Mouse (Mus musculus) midbrain, postnatal 0 days (tissue): ENCODE measurements around the gene Wwox. TPM values are rescaled to one million over a fixed set of nuclear protein-coding genes. Genes with fewer than 3 reads are reported as not detected.

Experiments
- ATAC-seq: fragments of 200-750 bp; cut with Nextera tagmentation; 2 replicates; pipeline ENCODE4 v1.8.0; 2017; ENCODE audit warnings: moderate number of reproducible peaks, mild to moderate bottlenecking, moderate TSS enrichment, moderate library complexity; ENCODE audit not compliant: low FRiP score
- DNase-seq: peaks from one replicate; pipeline ENCODE4 v3.0.0-alpha.2; 2015; ENCODE audit warnings: low spot score
- H3K27ac ChIP-seq: fragments of 300-500 bp; sonication (generic); 2 replicates; pipeline ENCODE4 v1.5.1; 2014; ENCODE audit warnings: low read depth, mild to moderate bottlenecking, low read length, mixed read lengths
- H3K27me3 ChIP-seq: fragments of 300-500 bp; sonication (generic); 2 replicates; pipeline ENCODE4 v1.6.1; 2014; ENCODE audit warnings: low read length, control low read depth, mixed read lengths; ENCODE audit not compliant: insufficient read depth
- H3K36me3 ChIP-seq: fragments of 300-500 bp; sonication (generic); 2 replicates; pipeline ENCODE4 v1.6.1; 2014; ENCODE audit warnings: low read length, control low read depth, mixed read lengths; ENCODE audit not compliant: insufficient read depth
- H3K4me1 ChIP-seq: fragments of 300-500 bp; sonication (generic); 2 replicates; pipeline ENCODE4 v1.6.1; 2014; ENCODE audit warnings: mild to moderate bottlenecking, control low read depth, antibody characterized with exemption, low read length, mixed read lengths; ENCODE audit not compliant: insufficient read depth
- H3K4me2 ChIP-seq: fragments of 300-500 bp; sonication (generic); 2 replicates; pipeline ENCODE4 v1.6.1; 2014; ENCODE audit warnings: low read depth, mild to moderate bottlenecking, low read length, mixed read lengths; ENCODE audit not compliant: poor library complexity, severe bottlenecking
- H3K4me3 ChIP-seq: fragments of 300-500 bp; sonication (generic); 2 replicates; pipeline ENCODE4 v1.5.1; 2014; ENCODE audit warnings: low read depth, mild to moderate bottlenecking, low read length, moderate library complexity
- H3K9ac ChIP-seq: fragments of 300-500 bp; sonication (generic); replicated peaks from 2 replicates; pipeline ENCODE4 v1.6.1; 2014; ENCODE audit warnings: mild to moderate bottlenecking, low read length, moderate library complexity, mixed read lengths; ENCODE audit not compliant: poor library complexity, severe bottlenecking
- H3K9me3 ChIP-seq: fragments of 300-500 bp; sonication (generic); 2 replicates; pipeline ENCODE4 v1.6.1; 2016; ENCODE audit warnings: low read length, control low read depth
- CTCF ChIP-seq: IDR thresholded peaks from 2 replicates; pipeline ENCODE4 v1.5.1; 2016; ENCODE audit warnings: antibody characterized with exemption, mild to moderate bottlenecking
- WGBS: fragments of 180-500 bp; shearing (Covaris S2); extraction: QIAGEN DNeasy Blood & Tissue Kit; methylation state at CpG from one replicate; pipeline ENCODE4 v1.1.7; 2014; 5-methylcytosine and 5-hydroxymethylcytosine counted together
- polyA plus RNA-seq: library from polyadenylated mRNA; unstranded; fragments of >200 nt; fragmentation: Nextera tagmentation; extraction: Ambion mirVana; gene quantifications from 2 replicates; pipeline ENCODE4 v1.2.1, GENCODE M21; 2015
- total RNA-seq: library from RNA; depleted of rRNA; stranded (reverse); fragments of >200 nt; gene quantifications from 2 replicates; pipeline ENCODE4 v1.2.3, GENCODE M21; 2014

The Wwox gene
- total and polyA plus RNA-seq, 2 experiments from 2014 or later, result 15.4 to 17.2 TPM

- Histone ChIP-seq H3K36me3 (no peaks in the 10 kb centered on the region), H3K4me3 (no peak overlapping the region), H3K27me3 (no peaks in the 10 kb centered on the region), H3K27ac (no peak overlapping the region), H3K4me2 (no peak overlapping the region), H3K9me3 (no peaks in the 10 kb centered on the region), H3K9ac (no peak overlapping the region), H3K4me1 (0 out of 2 replicates have a peak, but pooled peaks cover 3% of the 10 kb centered on the region)
- no peak for TF ChIP-seq CTCF
- 87% methylated on average over 7 of the region's 7 CpGs for WGBS
- DNase-seq (no peak), ATAC-seq (no peak)
These were observed 408.2 kb downstream of the Wwox start for GRCm38 (mm10) chr8:114847666-114848065.

GRCm38 (mm10) chr8:114849461-114849860, 410.0 kb downstream of the Wwox start:
- no peaks in the 10 kb centered on the region for H3K9me3 ChIP-seq
- WGBS, result 69% methylated on average over 9 of the region's 9 CpGs
- H3K4me3 ChIP-seq, result no peak overlapping the region
- DNase-seq, result no peak
- 0 out of 2 replicates have a peak, but pooled peaks cover 3% of the 10 kb centered on the region for H3K4me1 ChIP-seq
- no peaks in the 10 kb centered on the region for H3K36me3 ChIP-seq
- no peak for ATAC-seq
- no peak overlapping the region for H3K4me2 ChIP-seq
- H3K27ac ChIP-seq, result no peak overlapping the region
- TF ChIP-seq CTCF, result no peak
- no peaks in the 10 kb centered on the region for H3K27me3 ChIP-seq
- no peak overlapping the region for H3K9ac ChIP-seq

- DNase-seq, result no peak
- no peak overlapping the region for H3K9ac ChIP-seq
- H3K27ac ChIP-seq, result no peak overlapping the region
- no peak overlapping the region for H3K4me3 ChIP-seq
- H3K4me2 ChIP-seq, result no peak overlapping the region
- no peaks in the 10 kb centered on the region for H3K36me3 ChIP-seq
- ATAC-seq, result no peak
- 0 out of 2 replicates have a peak, but pooled peaks cover 3% of the 10 kb centered on the region for H3K4me1 ChIP-seq
- no peak for TF ChIP-seq CTCF
- 42% methylated on average over 15 of the region's 15 CpGs for WGBS
- no peaks in the 10 kb centered on the region for H3K27me3 ChIP-seq
- H3K9me3 ChIP-seq, result no peaks in the 10 kb centered on the region
These were observed 410.8 kb downstream of the Wwox start for GRCm38 (mm10) chr8:114850014-114850870.

- H3K4me3 ChIP-seq, result no peak overlapping the region
- WGBS, result 81% methylated on average over 4 of the region's 4 CpGs
- H3K27ac ChIP-seq, result no peak overlapping the region
- no peaks in the 10 kb centered on the region for H3K36me3 ChIP-seq
- H3K9me3 ChIP-seq, result no peaks in the 10 kb centered on the region
- no peaks in the 10 kb centered on the region for H3K27me3 ChIP-seq
- no peak for TF ChIP-seq CTCF
- DNase-seq (no peak), ATAC-seq (no peak)
- no peak overlapping the region for H3K4me2 ChIP-seq
- no peak overlapping the region for H3K9ac ChIP-seq
- 0 out of 2 replicates have a peak, but pooled peaks cover 3% of the 10 kb centered on the region for H3K4me1 ChIP-seq
These were observed 414.3 kb downstream of the Wwox start for GRCm38 (mm10) chr8:114853765-114854164.

GRCm38 (mm10) chr8:114855833-114856232, 416.4 kb downstream of the Wwox start:
- Histone ChIP-seq H3K36me3 (no peaks in the 10 kb centered on the region), H3K4me2 (no peak overlapping the region), H3K27me3 (no peaks in the 10 kb centered on the region), H3K27ac (no peak overlapping the region), H3K9ac (no peak overlapping the region), H3K9me3 (no peaks in the 10 kb centered on the region), H3K4me3 (no peak overlapping the region), H3K4me1 (no peaks in the 10 kb centered on the region)
- WGBS, result 17% methylated on average over 7 of the region's 7 CpGs
- no peak for DNase-seq
- ATAC-seq, result no peak
- TF ChIP-seq CTCF, result no peak

GRCm38 (mm10) chr8:114865911-114866310, 426.5 kb downstream of the Wwox start:
- TF ChIP-seq CTCF, result no peak
- DNase-seq (no peak), ATAC-seq (no peak)
- WGBS, result 34% methylated on average over 3 of the region's 3 CpGs
- Histone ChIP-seq H3K9ac (no peak overlapping the region), H3K9me3 (no peaks in the 10 kb centered on the region; the same call in 1 of the 2 replicates), H3K36me3 (no peaks in the 10 kb centered on the region), H3K27ac (no peak overlapping the region), H3K27me3 (no peaks in the 10 kb centered on the region), H3K4me2 (no peak overlapping the region), H3K4me3 (no peak overlapping the region), H3K4me1 (no peaks in the 10 kb centered on the region)
